In the genomic region with DNA sequence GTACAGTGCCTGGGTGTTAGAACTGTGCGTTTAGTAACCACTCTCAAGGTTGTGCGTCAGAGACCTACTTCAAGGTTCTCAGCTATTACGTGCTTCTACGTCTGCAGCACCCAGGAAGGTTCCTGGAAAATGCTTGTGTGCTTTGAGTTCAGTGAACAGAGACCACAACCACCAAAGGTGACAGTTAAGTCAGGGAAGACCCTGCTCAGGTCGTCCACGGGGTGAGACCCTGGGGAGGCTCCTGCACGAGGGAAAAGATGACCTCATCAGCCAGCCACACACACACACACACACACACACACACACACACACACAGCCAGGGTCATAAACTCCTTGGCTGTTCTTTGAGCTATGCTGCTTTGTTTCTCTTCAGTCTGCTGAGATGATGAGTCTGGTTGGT, we compare ENCODE assay signal across 19 mouse cellular contexts.
"Had no signal": no experiment of that assay in that cellular context is flagged by ENCODE, and none has a peak within 500 bp of the region (broad histone marks: within the 10 kb centered on the region; RNA-seq: fewer than 3 reads in every experiment).

No protein-coding gene starts in this region.

- H3K4me3 ChIP-seq: midbrain, embryonic 10.5 days; midbrain, embryonic 12.5 days; myocyte; neural tube, embryonic 13.5 days; neural tube, embryonic 15.5 days had no signal

- DNase-seq: lung, adult 18-20 months; lung, embryonic 14.5 days; lung, postnatal 10 days; lung, postnatal 4 days; midbrain, embryonic 14.5 days; retina, postnatal 1 day; right cerebral cortex, adult 18-20 months; right cerebral cortex, postnatal 25 days; right cerebral cortex, postnatal 4 days; spleen, adult 18-20 months; thymus, adult 18-20 months; thymus, postnatal 14 days; thymus, postnatal 36 days had no signal

- H3K9me3 ChIP-seq: midbrain, embryonic 10.5 days; midbrain, embryonic 12.5 days; neural tube, embryonic 13.5 days; neural tube, embryonic 15.5 days had no signal

- ATAC-seq: midbrain, embryonic 16.5 days had no signal

- H3K4me2 ChIP-seq: lung, embryonic 14.5 days; midbrain, embryonic 12.5 days; neural tube, embryonic 13.5 days; neural tube, embryonic 15.5 days had no signal

- H3K9ac ChIP-seq: lung, embryonic 14.5 days; midbrain, embryonic 12.5 days; neural tube, embryonic 13.5 days; neural tube, embryonic 15.5 days had no signal

- H3K4me1 ChIP-seq: midbrain, embryonic 10.5 days; midbrain, embryonic 12.5 days; neural tube, embryonic 13.5 days; neural tube, embryonic 15.5 days had no signal

- H3K27me3 ChIP-seq: midbrain, embryonic 12.5 days; neural tube, embryonic 13.5 days; neural tube, embryonic 15.5 days had no signal

- H3K27ac ChIP-seq: midbrain, embryonic 10.5 days; midbrain, embryonic 12.5 days; neural tube, embryonic 13.5 days; neural tube, embryonic 15.5 days had no signal
